Mouse (Mus musculus) left cerebral cortex, adult 8-10 months (tissue): ENCODE results near the gene Foxj2. TPM values are rescaled to one million over a fixed set of nuclear protein-coding genes. Genes with fewer than 3 reads are reported as not detected.

ENCODE experiments used
- DNase-seq, 2 experiments: peaks; one replicate each; pipeline ENCODE4 v3.0.0; 2022; ENCODE audit warnings: low spot score in 2 of 2
- total RNA-seq, 4 experiments: library from RNA; stranded (reverse); gene quantifications; 2 replicates each; pipeline ENCODE4 v1.2.4; 2022

The Foxj2 gene
- total RNA-seq, 4 experiments from 2014 or later, result 27.5 to 28.4 (median 28.0) TPM

DNA sequence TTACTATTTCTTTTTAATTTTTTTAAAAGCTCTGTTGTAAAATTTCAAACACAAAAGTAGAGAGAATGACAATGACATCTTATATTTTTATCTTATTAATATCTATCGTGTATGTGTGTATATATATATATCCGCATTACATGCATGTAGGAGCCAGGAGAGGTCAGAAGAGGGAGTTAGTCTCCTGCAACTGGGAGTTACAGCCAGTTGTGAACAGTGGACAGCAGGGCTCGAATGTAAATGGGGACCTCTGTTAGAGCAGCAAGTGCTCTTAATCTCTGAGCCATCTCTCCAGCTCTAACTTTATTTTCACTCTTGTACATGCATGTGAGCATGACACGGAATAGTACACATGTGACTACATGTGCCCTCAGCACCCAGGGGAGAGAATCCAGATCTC, 7.0 kb upstream of the Foxj2 start:
- no peak for DNase-seq

DNA sequence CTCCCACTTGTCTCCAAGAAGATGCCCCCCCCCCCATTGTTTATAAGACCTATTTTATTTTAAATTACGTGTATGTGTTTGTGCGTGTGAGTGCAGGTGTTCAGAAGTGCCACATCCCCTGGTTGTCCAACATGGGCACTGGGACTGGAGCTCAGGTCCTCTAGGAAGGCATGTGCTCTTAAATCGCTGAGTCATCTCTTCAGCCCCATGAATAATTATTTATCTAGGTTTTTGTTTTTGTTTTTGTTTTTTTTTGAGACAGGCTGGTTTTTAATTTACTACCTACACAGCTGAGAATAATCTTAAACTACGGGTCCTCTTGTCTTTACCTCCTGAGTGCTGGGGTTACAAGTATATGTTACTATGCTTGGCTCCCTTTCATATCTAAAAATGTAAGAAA, 6.1 kb upstream of the Foxj2 start:
- DNase-seq, result no peak

DNA sequence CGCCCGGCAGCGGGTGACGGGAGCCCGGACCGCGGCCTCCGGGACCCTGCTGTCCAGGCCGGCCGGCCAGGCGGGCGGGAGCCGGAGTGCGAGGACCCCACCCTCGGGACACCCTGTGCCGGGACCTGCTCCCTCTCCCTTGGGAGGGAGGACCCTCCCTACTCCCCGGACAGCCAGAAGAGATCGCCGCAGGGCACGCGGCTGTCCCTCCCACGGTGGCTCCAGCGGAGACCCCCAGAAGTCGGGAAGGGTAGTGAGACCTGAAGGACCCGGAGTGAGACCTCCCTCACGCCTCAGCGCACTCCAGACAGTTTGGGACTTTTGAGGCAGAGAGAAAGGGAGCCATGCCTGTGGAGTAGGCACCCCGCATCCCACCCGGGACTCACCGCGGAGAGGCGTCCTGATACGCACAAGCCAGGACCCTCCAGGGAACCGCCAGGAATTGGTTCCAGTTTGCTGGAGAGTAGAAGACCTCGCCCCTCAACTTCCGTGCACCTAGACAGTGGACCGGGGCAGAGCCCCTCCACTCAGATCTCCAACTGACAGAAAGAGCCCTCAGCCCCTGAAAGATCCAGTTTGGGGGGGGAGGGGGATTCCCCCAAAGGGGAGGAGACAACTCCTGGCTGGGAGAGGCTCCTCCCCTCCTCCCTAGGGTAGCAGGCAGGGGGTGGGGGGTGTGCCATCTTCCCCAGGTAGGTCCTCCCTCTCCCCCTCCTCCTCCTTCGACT, 521 bp downstream of the Foxj2 start:
- no peak for DNase-seq

DNA sequence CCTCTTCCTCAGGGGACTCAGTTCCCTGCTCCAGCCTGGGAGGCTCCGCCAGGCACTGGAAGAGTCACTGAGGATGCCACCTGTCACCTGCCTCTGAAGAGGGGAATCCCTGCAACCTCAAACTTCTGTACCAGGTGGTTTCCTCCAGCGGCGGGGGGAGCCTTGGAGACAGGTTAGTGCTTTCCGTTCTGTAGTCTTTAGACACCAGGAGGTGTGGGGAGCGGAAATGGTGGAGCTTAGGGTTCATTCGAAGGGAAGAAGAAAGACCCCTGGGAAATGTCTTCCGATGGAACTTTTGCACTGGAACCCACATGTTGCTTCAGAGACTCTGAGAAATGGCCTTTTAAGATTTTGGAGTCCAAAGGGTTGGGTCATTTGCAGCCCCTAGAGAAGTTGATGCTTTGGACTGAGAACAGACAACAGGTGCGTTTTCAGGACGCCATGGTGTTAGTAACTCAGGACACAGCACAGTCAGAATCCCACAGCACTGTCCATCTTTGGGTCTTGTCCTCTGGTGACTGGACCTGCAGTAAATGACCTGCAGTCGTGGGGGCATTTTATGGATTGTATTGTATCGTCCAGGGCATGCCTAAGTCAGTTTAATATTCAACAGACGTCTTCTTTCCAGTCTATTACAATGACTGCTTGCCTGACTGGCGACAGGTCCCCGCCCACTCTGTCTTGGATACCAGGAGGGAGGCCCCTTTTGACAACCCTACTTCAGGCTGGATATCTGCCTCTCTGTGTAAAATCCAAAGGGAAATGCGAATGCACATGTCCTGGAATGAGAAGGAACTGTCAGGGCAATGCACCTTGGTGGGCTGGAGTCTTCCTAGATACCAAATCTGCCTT, 1.3 kb downstream of the Foxj2 start:
- DNase-seq, result no peak

DNA sequence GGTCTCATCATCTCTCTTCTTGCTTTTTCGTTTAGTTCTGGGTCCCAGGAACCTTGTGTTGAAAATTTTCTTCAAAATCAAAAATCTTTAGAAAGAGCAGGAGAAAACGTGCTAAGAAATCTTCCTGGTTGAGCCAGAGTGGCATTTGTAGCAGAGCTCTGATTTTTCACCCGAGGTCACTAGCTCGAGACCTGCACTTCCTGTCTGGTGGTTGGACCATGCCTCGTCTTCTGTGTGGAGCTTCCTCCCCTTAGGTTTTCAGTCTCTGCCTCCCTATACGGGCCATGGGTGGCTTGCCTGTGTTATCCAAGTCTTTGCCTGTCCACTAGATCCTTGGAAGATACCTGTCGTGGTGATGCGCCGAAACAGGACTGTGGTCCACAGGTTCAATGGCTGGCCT, 2.1 kb downstream of the Foxj2 start:
- DNase-seq, result no peak

DNA sequence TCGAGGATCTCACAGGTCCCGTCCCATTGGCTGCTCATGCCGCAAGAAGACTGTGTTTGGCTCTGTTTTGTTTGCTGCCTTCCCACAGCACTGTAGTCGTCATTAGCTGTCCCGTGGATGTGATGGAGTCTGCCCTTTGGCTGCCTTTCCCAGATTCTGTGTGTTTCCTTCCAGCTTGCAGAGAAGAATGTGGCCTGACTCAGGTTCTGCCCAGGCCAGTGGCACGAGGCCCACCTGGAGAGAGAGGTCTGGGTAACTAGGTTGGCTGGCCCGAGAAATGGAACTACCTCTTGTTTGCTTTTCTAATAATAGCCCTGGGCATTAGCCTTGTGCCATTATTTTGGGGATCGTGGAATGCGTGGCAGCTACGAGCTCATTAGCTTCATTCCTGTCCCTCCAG, 4.4 kb downstream of the Foxj2 start:
- DNase-seq, result no peak

DNA sequence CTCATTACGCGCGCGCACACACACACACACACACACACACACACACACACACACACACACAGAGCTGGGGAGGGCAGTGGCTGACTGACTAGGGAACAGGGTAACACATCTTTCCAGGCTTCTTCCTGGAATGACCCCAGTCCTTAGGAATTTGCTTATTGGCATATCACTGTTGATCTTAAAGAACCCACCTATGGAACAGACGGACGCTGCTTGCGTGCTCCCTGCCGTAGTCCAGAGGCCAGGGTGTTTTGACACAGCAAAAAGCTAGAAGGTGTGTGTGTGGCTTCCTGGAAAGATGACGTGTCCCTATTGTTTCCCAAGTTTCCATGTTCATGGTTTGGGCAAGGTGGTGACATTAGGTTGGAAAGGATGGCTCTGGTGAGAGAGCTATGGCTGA, 5.5 kb downstream of the Foxj2 start:
- DNase-seq, result no peak

DNA sequence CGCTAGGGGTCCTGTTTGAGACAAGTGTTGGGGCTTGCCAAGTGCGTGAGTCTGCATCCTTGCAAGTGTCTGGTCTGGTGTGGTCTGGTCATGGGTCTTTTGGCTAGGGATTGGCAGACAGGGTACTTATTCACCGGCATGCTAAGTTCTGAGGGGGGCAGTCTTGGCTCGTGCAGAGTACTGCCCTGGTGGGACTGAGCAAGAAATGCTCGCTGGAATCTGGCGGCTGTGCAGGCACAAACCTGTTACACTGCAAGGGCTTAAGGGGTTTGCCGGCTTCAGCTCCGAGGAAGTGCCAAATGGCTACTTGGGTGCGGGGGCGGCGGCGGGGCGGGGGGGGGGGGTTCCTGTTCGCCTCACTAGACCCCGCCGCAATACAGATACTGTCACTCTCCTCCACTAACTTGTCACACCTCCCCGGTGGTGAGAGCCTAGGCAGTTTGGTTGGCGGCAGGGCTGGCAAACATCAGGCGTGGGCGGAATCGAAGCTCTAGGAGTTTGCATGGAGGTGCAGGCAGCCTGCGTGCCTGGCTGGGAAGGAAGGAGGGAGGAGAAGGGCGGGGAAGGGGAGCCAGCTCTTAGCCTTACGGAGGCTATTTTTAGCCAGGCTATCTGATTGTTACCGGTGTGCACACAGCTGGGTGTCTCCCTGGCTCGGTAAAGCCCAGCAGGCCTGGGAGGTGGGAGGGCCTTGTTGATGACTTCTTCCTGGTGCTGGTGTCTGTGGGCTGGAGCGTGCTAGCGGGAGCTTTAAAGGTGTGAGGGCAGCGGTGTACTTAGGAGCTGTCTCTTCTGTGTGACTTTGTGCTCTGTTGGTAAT, 6.4 kb downstream of the Foxj2 start:
- peak; percentile 61 to 92 for DNase-seq

DNA sequence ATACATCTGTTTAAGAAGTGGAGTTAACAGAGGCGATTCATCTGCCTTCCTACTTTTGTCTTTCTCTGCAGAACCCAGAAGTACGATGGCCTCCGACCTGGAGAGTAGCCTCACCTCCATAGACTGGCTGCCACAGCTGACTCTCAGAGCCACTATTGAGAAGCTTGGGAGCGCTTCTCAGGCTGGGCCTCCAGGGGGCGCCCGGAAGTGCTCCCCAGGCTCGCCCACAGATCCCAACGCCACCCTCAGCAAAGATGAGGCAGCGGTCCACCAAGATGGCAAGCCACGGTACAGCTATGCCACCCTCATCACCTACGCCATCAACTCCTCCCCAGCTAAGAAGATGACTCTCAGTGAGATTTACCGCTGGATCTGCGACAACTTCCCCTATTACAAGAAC, 8.4 kb downstream of the Foxj2 start:
- no peak for DNase-seq

DNA sequence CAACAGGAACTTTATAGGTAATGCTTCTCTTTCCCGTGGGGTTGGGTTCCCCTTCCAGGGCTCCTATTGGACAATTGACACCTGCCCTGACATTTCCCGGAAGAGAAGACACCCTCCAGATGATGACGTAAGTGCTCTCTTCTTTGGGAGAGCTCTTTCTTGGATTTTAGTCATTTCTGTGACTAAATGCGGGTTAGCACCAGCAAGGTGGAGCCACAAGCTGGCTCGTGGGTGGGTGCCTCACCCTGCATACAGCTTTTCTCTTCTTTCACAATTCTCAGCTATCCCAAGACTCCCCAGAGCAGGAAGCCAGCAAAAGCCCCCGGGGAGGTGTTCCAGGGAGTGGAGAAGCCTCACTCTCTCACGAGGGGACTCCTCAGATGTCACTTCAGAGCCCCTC, 13.2 kb downstream of the Foxj2 start:
- no peak for DNase-seq

DNA sequence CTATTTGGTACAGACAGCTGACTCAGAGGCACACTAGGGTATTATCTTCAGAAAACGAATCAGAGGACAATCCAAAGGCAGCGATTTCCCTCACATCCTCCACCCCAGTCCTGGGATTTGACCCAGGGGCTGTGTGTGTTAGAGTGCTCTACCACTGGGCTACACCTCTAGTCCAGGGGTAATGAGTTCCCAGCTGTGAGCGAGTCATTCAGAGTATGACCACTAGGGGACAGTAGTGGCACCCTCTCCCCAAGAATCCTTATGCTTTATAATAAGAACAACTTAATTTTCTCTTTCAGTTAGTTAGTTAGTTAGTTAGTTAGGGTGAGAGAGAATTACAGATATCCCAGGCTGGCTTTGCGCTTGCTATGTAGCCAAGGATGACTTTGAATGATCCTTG, 14.7 kb downstream of the Foxj2 start:
- no peak for DNase-seq

DNA sequence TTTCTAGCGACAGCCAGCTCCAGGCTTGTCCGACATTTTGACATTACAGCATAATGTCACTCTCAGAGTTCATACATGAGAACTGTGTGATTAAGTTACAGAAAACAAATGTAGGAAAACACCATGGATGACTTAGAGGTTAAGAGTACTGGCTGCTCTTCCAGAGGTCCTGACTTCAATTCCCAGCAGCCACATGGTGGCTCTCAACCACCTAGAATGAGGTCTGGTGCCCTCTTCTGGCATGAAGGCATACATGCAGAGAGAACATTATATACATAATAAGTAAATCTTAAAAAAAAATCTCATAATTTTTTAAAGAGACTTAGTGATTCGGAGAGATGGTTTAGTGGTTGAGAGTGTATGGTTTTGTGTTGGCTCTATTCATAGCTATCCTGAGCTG, 17.3 kb downstream of the Foxj2 start:
- DNase-seq, result no peak

DNA sequence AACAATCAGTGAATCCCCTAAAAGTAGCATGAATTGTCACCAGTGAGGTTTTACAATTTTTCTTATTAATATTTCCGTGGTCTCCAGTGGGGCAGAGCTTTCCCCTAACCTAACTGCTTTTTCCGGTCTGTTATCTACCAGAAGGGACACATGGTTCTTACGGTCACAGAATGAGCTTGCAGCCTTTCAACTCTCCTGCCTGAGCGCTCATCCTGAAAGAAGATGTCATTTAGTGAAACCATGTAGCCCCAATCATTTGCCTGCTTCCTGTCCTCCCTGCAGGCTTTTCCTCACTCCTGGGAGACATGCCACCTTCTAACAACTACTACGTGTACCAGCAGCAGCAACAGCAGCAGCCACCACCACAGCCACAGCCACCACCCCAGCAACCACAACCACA, 17.8 kb downstream of the Foxj2 start:
- DNase-seq, result no peak

DNA sequence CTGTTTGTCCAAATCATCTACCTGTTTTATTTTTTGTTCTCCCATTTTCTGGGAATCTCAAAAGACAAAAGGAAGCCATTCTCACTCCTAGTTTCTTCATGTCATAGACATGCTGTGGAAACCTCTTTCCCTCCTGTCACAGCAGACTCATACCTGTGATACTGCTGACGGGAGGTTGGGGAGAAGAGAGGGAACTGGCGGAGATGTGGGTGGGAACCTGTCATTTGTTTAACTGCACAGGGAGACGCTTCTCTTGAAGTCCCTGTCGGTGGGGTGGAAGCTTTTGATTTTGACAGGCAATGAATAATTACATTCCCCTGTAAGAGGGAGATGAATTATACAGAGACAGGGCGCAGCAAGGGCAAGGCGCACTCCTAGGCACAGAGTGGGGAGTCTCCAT, 24.0 kb downstream of the Foxj2 start:
- DNase-seq, result no peak

DNA sequence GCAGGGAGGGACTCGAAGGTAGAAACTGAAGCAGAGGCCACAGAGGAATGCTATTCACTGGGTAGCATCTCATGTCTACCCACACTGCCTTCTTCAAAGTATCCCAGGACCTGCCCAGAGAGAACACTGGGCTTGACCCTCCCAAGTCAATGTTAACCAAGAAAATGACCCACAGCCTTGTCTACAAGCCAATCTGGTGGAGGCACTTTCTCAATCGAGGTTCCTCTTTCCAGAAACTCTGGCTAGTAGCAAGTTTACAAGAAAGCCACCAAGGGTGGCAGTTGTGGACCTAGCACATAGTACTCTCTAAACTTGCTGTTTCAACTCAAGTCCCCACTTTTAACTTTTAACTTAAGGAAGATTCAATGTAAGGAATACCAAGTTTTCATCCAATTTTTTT, 33.0 kb downstream of the Foxj2 start:
- no peak for DNase-seq

DNA sequence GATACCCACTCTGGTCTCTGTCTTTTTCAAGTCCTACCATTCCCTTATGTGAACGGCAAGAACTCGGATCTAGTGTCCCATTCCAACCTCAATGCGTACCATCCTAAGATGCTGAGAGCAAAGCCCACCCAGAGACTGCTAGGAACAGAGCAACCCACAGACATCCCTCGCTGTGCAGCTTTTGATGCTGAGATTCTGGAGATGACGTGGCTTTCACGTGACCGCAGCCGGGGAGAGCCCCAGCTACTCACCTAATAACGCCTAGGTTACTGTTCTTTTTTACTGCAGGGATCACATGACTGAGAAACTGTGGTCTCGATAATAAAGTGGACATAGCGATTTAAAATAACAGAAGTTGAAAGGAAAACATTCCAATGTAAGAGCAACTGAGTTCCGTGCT, 34.8 kb downstream of the Foxj2 start:
- DNase-seq, result no peak

DNA sequence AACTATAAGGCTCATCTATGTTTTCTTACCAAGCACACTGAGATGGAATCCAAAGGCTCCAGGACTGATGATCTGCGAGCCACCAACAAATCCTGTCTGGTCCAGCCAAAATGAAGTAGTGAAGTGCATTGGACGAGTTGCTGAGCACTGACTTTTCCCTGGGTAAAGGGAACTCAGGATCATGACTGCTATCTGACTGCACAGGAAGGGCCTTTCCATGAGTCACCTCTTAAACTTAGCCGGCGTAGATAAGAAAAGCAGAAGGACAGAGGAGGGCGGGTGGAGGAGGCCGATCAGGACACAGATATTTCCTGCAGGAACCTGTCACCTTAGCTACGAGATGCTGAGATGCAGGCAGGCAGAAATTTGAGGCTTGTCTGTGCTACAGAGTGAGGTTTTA, 36.2 kb downstream of the Foxj2 start, which contains the start of gene C3ar1:
TSS of gene C3ar1 (minus strand) at position 207 of the 400 bp plus-strand sequence.
- DNase-seq, result no peak

DNA sequence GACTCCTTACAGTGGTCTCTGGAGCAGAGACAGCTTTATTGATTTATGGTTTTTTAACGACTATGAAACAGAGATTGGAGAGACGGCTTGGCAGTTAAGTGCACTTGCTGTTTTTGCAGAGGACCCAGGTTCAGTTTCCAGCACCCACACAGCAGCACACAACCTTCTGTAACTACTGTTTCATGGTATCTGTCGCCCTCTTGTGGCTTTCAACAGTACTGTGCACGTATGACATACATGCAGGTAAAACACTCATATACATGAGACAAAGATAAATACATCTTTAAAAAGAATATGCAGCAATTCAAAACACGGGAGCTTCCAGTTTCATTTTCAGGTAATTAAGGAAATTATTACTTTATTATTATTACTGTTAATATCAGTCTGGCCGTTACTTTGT, 42.7 kb downstream of the Foxj2 start:
- no peak for DNase-seq

DNA sequence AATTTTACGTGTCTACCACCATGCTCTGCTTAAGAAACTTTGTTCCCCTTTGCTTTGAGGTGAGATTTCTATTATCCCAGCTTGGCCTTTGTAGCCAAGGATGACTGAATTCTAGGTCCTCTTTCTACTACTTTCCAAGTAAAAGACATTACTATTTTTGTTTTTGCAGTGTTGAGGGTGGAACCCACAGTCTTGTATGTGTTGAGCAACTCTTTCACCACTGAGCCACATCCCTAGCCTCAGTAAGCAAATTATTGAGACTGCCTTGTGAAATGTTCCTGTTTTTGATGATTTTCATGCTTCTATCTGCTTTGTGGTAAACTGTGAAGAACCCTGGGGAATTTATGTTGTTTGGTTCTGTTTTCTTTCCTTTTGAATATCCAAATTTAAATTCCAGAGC, 43.2 kb downstream of the Foxj2 start:
- DNase-seq, result no peak

DNA sequence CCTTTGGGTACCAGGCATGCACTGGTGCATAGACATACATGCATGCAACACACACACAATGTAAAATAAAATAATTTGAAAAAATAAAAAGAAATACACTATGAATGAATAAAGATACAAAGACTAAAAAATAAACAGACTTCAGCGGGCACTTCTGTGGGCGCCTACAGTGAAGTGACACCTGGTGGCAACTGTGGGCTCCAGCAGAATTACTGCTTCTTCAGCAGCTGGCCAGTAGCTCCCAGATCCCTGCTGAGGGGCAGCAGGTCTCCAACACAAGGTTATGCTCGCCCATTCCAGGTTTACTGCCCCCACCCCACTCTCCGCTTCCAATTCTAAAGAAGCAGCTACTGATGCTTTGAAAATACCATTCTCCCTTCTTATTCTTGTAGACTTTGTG, 48.2 kb downstream of the Foxj2 start:
- DNase-seq, result no peak

DNA sequence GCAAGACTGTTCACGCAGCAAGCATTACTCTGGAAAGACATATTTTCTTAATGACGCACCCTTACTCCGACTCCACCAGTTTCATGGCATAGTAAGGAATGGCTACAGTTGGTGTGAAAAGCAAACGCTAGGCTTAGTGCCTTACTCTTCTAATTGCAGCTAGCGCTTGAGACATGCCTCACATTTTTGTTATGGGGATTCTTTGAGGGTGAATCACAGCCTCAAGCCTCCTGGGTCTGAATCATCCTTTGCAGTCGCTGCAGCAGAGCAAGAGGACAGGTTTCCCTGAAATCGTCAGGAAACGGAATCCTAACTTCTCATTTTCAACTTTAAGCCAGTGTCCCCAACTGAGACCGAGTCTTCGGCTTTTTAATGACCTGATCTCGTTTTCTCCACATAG, 50.1 kb downstream of the Foxj2 start:
- DNase-seq, result no peak

DNA sequence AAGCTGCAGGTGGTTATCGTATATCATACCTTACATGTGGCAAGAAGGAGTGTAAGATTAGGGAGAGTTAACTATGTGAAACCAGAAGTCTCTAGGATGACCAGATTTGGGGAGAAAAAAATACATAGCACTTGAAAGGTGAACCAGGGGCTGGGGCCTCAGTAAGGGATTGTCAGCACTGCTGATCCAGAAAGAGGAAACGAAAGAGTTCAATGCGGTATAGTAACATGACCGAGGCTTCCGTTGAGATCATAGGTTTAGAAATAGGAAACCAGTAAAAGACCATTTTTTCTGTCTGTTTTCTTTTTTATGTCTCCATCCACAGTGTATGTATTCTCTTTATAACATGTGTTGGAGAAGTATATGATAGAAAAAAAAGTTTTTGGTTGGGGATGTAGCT, 53.1 kb downstream of the Foxj2 start:
- no peak for DNase-seq
